Mouse (Mus musculus) A20 (cell line): Measurements from ENCODE around the gene Rnf43.
A peak's percentile ranks its signal among the peaks of the same experiment; 100 is the strongest.

Experiments
- DNase-seq: peaks from one replicate; pipeline ENCODE4 v3.0.0-alpha.2; 2011; ENCODE audit warnings: low read depth, low spot score

Gene Rnf43

DNA sequence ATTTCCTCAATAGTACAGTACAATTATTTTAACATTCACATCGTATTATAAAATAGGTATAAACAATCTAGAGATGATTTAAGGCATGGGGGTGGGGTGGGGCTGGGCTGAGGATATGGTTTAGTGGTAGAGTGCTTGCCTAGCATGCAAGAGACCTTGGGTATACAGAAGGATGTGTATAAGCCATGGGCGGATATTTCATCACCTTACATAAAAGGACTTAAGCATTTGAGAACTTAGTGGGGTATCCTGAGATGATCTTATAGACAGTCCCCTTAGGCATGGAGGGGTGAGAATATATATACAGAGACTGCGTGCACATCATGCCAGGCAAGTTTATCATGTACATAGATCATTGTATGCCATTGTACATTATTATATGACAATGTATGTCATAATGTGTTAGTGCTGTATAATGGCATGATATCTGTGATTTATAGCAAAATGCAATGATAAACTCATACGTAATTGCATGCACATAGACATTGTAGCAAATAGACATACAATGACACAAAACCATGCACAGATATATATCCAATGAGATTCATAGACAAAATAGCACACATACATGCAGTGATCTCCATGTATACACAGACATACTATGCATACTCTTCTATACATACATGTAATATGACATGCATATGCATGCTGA, 96.6 kb downstream of the Rnf43 start:
- peak; percentile 80 for DNase-seq

DNA sequence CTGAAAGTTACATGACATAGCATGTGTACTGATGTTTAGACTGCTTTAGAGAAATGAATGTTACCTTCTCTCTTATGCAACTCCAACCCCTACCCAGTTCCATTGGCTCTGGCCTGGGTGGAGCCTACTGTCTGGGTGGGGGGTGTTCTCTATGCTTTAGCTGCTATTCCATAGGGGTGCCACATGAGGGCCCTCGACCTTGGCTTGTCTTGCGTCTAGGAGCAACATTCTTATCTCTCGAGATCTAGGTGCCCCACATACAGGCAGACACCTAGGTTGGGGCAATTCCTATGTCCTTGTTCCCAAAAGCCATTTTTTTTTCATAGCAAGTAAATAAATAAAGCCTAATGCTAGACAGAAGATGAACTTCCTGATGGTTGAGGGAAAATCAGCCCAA, 97.1 kb downstream of the Rnf43 start:
- DNase-seq: peak; percentile 92

DNA sequence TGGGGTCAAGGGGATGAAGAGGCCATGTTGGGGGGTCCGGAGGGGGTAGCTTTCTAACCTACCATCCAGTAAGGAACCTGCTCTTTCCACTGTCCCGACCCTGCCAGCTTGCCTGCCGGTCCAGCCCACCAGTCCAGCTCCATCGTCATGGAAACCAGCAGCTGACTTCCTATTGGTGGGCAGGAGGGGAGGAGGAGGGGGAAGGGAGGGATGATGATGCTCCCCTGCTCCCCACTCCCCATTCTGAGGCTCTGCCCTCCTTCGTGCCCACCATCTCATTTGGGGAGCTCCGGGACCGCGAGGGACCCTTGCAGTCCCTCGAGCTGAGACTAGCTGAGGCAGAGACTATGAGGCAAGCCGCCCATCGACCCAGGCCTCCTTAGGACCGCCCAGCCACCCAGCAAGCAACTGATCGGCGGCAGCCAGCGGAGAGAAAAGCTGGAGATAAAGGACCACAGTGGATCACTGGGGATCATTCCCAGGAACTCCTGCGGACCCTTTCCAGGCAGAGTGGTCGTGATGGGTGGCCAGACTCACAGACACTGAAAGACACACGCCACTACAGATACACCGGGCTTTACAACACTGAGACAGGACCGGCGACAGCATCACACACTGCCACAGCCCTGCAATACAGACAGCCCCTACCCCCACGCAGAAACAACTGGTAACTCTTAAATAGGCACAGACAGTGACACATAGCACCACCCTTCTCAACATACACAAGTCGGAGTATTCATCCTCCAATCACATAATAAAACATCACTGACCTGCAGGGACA, 98.0 kb downstream of the Rnf43 start, which contains the start of gene Tspoap1:
TSS of gene Tspoap1 (plus strand) at position 241 of the 781 bp plus-strand sequence.
- peak; percentile 85 for DNase-seq

DNA sequence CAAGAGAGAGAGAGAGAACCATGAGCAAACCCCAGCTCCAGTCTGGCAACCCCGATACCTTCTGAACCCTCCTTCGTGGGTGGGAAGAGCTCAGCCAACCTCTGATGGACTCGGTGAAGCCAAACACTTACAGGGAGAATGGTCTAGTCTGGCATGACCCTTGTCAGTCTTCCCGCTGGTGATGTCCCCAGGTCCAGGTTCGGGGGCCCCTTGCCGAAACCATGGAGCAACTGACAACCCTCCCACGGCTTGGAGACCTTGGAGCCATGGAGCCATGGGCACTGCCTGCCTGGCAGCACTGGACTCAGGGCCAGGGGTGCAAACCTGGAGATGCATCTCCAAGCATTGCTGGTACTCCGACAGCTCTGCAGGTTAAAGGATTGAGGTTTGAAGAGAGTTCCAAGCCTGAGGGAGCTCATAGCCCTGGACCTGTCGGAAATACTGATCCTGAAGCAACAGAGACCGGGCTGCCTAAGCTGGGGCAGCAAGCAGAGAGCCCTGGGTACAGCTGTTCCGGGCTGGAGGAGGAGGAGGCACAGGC, 98.7 kb downstream of the Rnf43 start:
- no peak for DNase-seq

DNA sequence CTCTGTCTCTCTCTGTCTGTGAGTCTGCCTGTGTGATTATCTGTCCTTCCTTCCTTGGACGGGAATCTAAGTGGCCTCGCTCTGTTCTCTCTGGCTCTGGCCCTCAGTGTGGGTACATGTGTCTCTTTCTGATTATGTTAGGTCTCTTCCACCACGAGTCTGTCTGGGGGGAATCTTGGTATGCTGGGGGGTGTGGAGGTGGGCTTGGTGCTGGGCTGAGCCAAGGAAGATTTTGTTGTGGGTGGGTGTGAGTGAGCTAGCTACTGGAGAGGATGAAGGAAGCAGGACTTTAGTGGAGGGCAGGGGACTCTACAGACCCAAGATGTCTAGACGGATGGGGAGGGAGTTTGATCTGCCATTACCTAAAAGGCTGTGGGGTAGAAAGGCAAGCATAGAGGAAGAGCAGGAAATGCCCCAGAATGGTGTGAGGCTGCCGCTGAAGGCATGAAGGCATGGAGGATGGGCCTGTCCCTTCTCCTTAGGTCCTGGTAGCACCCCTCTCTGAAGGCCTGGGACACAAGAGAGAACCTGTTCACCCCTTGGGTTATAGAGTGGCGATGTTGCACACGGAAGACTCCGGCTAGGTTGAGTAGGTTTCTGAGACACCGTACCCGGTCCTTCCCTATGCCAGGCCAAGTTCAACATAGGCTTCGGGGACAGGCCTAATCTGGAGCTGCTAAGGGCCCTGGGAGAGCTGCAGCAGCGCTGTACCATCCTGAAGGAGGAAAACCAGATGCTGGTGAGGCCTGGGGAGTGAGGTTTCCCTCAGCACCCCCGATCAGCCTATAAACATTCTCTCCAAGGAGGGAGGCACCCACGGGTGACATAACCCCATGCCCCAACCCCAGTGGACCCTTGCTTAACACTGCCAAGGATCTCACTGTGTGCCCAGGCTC, 99.5 kb downstream of the Rnf43 start:
- no peak for DNase-seq

DNA sequence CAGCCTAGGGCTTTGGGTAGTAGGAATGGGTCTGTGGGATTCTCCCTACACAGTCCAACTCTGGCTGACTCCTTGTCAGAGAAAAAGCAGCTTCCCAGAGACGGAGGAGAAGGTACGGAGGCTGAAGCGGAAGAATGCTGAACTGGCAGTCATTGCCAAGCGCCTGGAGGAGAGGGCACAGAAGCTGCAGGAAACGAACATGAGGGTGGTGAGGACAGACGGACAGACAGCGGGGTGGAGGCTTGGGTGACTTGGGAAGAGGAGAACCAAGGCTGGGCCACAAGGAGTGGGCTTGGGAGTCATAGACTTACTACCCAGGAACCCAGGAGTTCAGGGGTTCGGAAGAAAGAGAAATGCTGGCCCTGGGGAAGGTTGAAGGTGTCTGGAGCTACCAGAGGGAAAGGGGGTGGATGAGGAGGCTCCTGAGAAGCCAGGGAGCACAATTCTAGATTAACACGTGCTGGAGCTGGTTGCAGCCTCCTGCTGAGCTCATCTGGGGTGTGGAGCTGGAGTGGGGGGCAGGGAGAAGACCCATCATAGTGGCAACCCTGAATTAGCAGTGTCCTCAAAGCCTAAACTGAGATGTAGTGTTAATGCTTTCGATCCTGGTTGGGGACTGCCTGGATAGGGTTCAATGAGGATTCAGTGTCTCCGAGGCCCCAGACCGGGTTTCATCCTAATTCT, 100.3 kb downstream of the Rnf43 start:
- DNase-seq: no peak

DNA sequence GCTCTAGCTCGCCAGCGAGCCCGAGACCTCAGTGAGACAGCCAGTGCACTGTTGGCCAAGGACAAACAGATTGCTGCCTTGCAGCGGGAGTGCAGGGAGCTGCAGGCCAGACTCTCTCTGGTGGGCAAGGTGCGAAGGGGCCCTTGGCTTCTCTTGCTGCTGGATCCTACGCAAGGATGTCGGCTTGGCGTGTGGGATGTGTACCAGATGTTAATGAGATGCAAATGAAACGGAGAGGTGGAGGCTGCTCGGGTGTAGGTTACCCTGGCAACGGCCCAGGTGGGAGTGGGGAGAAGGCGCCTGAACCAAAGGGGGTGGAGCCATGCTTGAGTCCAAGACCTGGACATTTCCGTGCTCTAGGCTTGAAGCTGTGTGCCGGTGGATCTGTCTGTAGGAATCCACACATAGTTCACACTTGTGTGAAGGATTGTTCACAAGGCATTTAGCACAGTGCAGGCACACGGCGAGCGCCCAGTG, 101.0 kb downstream of the Rnf43 start:
- no peak for DNase-seq

DNA sequence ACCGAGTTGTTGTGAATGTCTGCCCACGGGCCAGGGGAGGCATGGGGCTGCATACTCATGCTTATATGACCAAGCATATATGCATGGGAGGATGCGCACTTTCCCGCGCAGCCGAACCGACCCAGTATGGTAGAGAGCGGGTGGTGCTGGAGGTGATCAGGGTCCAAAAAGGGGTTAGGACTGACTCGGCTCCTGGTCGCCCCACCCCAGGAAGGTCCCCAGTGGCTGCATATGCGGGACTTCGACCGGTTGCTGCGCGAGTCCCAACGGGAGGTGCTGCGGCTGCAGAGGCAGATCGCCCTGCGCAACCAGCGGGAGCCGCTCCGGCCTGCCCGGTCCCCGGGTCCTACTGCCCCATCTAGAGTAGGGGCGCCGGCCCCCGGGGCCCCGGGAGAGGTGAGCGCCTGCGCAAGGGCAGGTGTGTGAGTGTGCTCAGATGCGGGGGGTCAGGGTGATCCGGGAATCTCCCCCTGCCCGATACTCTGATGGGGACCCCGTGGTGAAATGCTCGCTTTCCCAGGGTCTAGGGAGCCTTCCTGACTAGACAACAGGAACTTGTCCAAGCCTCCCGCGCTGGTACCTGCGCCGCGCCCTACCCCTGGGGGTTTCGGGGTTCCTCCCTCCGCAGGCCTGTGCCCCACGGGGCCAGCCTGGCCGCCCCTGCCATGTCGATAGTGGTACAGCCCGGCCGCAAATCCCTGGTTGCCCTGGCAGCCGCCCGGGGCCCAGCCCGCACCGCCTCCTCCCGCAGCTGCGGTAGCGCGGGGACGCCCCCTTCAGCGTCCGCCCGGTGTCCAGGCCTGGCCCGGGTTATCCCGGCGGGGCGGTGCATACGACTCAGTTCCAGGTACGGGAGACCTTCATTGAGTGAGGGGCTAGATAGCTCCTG, 101.7 kb downstream of the Rnf43 start:
- DNase-seq: no peak

DNA sequence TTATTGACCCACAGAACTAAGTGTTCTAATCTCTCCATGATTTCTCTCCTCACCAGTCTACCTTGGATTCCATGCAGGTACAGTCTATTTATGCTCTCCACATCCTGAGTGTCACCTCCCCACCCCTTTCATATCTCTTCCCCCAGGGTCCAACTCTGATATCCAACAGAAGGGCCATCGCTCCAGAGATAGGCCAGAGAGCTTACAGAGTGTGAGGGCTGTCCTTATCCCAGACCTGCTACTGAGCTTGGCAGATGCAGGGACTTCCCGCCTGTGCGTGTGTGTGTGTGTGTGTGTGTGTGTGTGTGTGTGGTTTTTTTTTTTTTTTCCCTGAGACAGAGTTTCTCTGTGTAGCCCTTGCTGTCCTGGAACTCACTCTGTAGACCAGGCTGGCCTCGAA, 106.2 kb downstream of the Rnf43 start:
- no peak for DNase-seq

DNA sequence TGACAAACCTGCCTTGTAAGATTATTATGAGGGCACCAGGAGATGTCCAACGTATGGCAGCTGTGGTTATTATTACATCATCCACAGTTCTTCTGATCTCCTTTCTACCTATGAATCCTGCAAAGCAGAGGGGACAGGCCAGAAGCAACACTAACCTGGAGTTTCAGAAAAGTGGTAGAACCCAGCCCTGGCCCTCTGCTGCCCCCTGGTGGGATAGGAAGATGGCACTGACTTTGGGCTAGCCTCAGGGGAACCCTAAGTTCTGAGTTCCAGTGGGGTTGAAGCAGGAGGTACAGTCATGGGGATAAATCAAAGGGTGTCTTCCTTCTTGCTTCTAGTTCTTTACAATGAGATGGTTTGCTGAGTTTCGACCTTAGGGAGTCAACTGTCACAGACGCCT, 108.5 kb downstream of the Rnf43 start:
- DNase-seq: peak; percentile 75

DNA sequence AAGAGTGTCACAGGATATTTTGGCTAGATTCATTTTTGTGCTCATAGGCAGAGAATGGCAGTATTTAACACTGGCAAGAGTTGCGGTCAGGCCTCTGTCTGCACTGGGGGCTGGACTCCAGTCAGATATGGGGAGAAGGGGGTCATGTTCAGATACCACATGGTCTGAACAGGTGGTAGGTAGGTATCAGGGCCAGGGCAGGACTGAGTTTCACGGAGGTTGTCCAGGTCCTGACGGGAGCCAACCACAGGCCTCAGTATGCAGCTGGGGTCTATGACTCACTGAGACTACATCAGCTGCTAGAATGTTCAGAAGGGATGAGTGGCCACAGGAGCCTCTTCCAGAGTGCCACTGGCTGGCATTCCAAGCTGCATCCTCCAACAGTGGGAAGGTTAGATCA, 109.8 kb downstream of the Rnf43 start:
- no peak for DNase-seq

DNA sequence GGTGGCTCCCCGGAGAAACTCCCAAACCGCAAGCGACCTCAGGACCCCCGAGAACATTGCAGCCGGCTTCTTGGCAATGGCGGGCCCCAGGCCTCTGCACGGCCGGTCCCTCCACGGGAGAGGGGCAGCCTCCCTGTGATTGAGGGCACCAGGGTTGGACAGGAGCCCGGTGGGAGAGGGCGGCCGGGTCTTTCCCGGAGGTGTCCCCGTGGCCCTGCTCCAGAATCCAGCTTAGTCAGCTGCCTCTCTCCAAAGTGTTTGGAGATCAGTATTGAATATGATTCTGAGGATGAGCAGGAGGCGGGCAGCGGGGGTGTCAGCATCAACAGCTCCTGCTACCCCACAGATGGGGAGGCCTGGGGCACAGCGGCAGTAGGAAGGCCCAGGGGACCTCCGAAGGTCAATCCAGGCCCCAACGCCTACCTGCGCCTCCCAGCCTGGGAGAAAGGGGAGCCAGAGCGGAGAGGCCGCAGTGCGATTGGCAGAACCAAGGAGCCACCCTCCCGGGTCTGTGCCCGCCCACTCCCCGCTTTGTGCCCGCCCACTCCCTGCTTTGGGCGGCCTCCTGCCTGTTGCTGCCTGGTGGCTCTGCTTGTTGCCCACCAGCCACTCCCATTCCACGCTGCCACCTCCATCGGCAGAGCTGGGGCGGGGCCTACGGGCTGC, 115.7 kb downstream of the Rnf43 start:
- no peak for DNase-seq

DNA sequence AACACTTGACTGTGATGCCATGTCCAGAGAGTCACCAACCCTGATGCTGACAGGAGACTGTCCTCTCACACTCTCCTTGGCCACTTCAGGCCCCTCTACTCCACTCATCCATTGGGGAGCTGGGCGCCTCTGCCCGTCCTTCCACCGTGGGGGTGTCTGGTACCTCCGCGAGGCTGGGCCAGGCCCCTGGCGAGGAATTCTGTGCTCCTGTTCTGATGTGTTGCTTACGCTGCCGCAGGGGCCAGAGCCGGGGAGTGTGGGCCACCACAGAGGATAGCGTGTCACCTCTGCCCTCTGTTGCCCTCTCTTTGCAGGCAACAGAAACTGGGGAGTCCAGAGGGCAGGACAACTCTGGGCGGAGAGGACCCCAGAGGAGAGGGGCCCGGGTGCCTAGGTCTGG, 116.4 kb downstream of the Rnf43 start:
- no peak for DNase-seq

DNA sequence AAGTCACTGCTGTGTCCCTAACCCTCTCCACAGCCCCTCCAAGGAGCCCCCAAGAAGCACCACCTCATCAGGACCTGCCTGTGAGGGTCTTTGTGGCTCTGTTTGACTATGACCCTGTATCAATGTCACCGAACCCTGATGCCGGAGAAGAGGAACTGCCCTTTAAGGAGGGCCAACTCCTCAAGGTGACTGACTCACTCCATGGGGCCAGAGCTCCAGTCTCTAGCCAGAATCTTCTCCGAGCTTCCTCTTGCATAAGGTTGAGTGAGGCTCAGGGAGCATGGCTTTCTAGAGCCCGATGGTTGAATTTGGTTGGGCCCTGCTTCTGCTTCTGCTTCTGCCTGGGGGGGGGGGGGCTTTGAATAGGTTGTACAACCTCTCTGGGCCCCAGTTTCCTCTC, 116.9 kb downstream of the Rnf43 start:
- DNase-seq: no peak

DNA sequence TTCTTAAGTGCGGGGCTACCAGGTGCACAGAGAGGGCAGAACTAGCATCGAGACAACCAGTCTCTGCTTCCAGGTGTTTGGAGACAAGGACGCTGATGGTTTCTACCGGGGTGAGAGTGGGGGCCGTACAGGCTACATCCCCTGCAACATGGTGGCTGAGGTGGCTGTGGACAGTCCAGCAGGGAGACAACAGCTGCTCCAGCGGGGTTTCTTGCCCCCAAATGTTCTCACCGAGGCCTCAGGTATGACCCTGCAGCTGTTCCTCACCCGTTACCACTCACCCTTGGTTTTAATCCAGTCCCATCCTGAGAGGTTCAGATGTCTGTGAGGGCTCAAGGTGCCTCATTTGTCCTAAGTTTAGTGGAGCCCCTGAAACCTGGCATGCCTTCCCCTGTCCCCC, 117.6 kb downstream of the Rnf43 start:
- no peak for DNase-seq
